Mouse (Mus musculus) testis, postnatal 10 days (tissue): ENCODE data around the gene Olfr1475.
"Not testable (repeated sequence)": the region's sequence is repeated elsewhere in the genome, so short reads cannot be mapped to it uniquely, and the experiment has no call there.

Experiments used
- DNase-seq: peaks from one replicate; pipeline ENCODE4 v3.0.0; 2021; ENCODE audit warnings: low spot score

Gene Olfr1475

DNA sequence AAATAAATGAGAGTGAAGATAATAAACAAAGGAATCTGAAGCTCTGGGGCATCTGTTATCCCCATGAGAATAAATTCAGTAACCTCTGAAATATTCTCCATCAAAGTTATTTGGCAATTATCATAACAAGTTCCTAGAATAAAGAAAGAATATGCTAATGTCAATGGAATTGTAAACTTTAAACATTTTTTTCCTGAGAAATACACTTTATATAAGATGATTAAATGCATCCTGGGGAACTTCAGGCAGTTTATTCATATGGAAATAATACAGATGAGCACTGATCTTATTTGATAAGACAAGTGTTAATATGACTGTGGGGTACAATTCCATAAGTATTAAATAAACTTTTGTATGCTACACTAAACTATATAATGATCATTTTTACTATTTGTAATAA is at the start of gene Olfr1475:
Olfr1475 (minus strand) TSS at position 101 of the 400 bp plus-strand sequence.
- DNase-seq: no peak

- no peak for DNase-seq
These were observed 47.6 kb upstream of the Olfr1475 start, which contains the start of gene Olfr1480 for GRCm38 (mm10) chr19:13527613-13528012. TSS of gene Olfr1480 (plus strand) at chr19:13527913.

DNA sequence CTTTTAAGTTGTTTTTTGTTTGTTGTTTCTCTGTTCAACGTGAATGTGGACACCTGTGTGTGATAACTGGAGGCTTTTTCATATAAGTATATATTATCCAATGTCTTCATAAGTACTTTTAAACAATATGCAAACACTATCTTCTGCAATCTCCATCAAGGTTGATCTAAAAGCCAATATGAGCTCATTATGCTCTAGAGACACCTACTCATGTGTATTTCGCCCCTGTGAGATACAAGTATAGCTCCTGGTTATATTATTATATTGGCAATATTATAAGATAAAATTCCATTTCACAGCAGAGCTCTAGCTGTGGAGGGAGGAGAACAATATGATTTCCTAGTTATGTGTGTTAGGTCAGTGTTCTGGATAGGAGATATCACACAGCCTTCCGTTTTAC is 20.2 kb upstream of the Olfr1475 start, which contains the start of gene Olfr1477:
Olfr1477 (plus strand) TSS at position 301 of the 400 bp plus-strand sequence.
- DNase-seq: no peak

GRCm38 (mm10) chr19:13469265-13469664 is 10.7 kb downstream of the Olfr1475 start, which contains the start of gene Olfr1474:
TSS of gene Olfr1474 (plus strand) at chr19:13469565.
- DNase-seq: not testable (repeated sequence)

GRCm38 (mm10) chr19:13455986-13456385 is 24.0 kb downstream of the Olfr1475 start, which contains the start of gene Olfr1472:
TSS of gene Olfr1472 (minus strand) at chr19:13456086.
- DNase-seq: no peak

DNA sequence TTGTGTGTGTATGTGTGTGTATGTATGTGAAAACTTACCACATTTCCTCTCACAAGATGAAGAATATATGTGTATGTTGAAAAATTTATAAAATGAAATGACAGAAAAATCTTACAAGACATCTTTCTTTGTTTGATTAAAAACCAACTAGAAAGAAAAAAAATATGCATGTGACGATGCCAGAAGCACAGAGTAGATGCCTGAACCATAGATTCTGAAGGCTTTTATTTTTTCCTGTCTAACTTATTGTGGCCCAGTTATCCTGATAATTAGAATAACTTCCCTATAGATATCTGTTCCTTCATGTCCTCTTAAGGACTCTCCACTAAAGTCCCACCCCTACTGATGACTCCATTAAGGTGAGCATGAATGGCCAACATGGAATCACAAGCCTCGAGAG is 36.9 kb downstream of the Olfr1475 start, which contains the start of gene Olfr1471:
Olfr1471 (plus strand) TSS at position 301 of the 400 bp plus-strand sequence.
- DNase-seq: not testable (repeated sequence)
